Mouse (Mus musculus) layer of hippocampus, postnatal 25 days (tissue): ENCODE data around the gene Lrrc72. TPM values are rescaled to one million over a fixed set of nuclear protein-coding genes. Genes with fewer than 3 reads are reported as not detected.

Source experiments
- DNase-seq, 2 experiments: peaks; one replicate each; pipeline ENCODE4 v3.0.0; 2022; ENCODE audit warnings: mixed read lengths in 2 of 2, low spot score in 1 of 2; ENCODE audit errors: extremely low spot score in 1 of 2
- total RNA-seq, 2 experiments: library from RNA; stranded (reverse); gene quantifications; 2 replicates each; pipeline ENCODE4 v1.2.3; 2021

Gene Lrrc72
- total RNA-seq, 2 experiments from 2014 or later = not detected

GRCm38 (mm10) chr12:36194976-36195375, 58.2 kb downstream of the Lrrc72 start:
- no peak for DNase-seq

DNA sequence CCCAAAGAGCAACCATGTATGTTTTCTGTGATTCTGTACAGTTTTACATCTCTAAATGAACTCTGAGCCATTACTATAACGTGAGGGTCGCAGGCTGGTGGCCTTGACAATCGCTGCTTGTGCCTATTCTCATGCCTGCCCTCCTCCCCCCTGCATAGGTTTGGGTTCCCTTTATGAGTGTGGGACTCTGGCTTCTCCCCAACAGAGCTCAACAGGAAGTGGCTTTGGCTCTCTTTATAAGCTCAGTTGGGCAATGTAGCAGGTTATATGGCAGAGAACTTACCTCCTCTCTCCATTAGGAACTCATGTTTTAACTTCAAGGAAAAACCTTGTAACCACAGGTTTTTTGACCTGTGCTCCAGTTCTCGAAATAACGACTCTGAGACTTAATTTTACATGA, 62.9 kb downstream of the Lrrc72 start:
- DNase-seq = no peak

GRCm38 (mm10) chr12:36189610-36190009, 63.6 kb downstream of the Lrrc72 start:
- DNase-seq = no peak

DNA sequence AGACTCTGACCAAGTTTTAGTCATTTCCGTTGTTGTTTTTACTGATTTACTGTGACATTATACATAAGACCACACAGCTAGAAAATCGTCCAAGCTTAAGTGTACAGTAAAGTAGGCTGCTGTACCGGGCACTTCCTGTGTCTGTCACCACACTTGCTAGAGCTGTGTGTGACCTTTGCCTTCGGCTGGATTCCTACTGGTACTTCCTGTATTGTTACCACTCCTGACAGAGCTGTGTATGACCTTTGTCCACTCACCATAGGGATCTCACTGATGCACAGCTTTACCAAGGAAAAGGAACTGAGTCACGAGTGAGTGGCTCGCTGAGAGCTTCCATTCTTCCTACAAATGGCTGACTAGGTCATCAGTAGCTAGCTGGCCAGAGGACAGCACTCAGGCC, 66.1 kb downstream of the Lrrc72 start:
- no peak for DNase-seq

DNA sequence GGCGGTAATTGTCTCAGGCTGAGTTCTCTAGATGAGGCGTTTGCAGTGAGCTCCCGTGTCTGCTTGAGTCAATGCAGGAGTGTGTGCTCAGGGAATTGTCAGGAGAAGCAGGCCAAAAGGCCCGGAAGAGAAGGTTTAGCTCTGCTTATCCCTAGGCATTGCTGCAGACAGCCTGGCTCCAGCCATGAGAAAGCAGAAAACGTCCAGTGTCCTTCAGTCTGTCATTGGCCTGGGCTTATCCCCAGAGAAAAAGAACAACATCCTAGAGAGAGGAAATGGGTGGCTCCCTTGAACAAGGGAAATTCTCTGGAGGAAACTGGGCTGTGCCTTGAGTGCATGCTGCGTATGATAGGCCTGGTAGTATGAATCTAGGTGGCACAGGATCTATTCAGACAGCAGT, 70.6 kb downstream of the Lrrc72 start:
- DNase-seq = no peak

DNA sequence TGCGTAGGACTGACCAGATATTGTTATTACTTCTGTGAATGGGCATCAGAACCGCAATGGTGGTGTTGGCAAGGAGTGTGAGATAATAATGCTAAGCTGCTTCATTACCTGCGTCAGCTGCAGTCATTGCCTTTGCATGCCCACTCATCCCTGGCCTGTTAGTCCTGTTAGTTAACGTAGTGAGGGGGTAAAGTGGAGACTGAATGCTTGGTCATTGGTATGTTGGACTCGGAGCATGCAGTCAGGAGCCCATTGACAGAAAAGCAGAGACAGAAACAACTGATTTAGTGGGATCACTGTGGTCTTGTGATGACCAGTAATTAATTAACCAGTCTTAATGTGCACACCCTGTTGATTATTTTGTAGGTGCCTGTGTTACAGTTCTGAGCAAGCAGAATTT, 76.0 kb downstream of the Lrrc72 start:
- DNase-seq = no peak

- no peak for DNase-seq
Measured at GRCm38 (mm10) chr12:36165299-36165698, 87.9 kb downstream of the Lrrc72 start.

GRCm38 (mm10) chr12:36164126-36164791, 88.9 kb downstream of the Lrrc72 start:
- DNase-seq = no peak

Other genes starting within 250 kb of the Lrrc72 start
- gene Tspan13, start 210.9 kb downstream of the Lrrc72 start, total RNA-seq = 100 to 1,000 TPM; 286 to 292 TPM
- 10 to 100 TPM; 54.8 to 55.7 TPM for gene Ankmy2, start 96.3 kb downstream of the Lrrc72 start, total RNA-seq
- 10 to 100 TPM; 60.1 to 75.7 TPM for gene Bzw2, start 95.3 kb downstream of the Lrrc72 start, total RNA-seq
- 1 to 10 TPM; 3.4 to 3.5 TPM for gene Sostdc1, start 60.7 kb upstream of the Lrrc72 start, total RNA-seq
- 10 to 100 TPM; 11.7 to 13.8 TPM for gene Ispd, start 128.1 kb upstream of the Lrrc72 start, total RNA-seq
- 1 to 10 TPM; 2.4 TPM for gene D630036H23Rik, start 128.8 kb upstream of the Lrrc72 start, total RNA-seq